Mouse (Mus musculus) urinary bladder, postnatal 25 days (tissue): Measurements from ENCODE around the gene Bend7.

Experiments
- DNase-seq: peaks from one replicate; pipeline ENCODE4 v3.0.0; 2022; ENCODE audit warnings: low spot score

Gene Bend7

DNA sequence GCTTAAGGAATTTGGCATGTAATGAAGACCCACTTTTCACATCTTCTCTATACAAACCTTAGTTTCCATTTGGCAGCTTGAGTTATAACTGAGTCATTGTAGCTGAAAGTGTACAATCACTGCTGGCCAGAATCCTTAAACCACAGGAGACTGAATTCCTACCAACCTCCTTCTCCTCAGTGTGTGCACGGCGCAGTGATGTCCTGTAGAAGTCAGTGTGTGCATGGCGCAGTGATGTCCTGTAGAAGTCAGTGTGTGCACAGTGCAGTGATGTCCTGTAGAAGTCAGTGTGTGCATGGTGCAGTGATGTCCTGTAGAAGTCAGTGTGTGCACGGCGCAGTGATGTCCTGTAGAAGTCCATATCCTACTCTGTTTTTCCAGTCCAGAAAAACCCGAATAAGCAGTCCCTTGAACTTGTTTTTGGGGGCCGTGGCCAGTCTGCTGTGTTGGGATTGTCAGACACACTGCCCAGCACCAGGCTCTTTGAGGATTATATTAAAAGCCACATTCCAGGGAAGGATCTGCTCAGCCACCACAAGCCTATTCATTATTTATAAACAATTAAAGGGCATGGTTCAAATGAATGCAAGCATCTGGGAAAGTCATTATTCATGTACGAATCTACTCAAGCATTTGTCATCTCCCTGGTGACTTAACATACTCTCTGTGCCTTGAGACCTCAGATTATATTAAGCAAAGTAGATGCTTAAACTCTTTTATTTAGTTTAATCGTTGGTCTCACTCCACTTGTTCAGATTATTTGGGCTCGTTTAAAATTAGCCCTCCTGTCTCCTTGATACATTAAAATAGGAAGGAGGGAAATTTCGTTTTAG lies 65.4 kb downstream of the Bend7 start:
- no peak for DNase-seq

DNA sequence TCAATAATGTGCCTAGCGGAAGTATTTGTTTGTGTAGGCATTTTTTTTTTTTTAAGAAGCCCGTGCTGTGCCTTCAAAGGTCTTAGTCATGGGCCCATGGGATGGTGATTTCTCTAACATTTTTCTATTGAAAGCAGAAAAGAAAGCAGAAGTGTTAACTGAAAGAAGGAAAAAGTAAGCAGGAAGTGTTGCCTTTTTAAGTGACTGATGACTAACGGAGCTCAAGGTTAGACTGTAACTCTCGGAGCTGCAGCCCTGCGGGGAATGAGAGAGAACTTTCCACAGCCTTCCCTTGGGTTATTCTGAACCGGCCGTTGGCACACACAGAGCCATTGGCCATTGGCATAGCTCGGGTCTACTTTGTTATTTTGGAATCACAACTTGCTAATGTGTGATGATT lies 66.4 kb downstream of the Bend7 start:
- DNase-seq = no peak

DNA sequence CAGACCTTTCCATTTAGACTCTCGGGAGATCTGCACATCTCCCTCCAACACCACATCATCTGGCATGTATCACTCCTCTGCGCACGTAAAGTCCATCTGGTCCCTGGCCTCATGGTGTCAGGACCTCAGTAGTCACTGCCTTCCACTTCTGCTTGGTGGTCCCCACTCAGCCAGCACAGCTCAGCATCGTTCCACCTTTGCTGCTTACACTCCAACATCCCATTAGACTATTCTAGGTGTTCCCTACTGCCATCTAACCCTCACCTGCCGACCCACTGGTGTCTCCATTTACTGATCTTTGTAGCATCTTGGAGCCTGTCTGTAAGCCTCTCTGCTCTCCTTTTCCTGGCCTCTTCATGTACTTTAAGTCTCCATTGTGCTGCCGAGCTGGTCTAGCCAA lies 67.4 kb downstream of the Bend7 start:
- DNase-seq = no peak

DNA sequence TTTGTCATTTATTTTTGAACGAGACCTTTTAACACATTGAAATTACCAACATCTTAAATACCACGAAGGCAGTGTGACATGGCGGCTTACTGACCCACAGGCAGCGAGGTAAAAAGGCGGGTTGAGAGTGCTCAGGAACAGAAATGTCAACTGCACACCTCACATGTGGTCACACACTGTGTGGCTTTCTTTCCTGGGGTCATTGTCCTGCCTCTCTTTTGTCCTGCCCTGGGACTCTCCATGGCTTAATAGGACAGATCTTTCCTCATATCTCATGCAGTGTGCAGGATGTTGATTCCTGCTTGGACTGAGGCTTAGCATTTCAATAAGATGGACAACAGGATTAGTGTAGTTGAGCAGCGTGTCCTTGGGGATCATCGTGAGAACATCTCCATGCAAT lies 69.6 kb downstream of the Bend7 start:
- DNase-seq = no peak

DNA sequence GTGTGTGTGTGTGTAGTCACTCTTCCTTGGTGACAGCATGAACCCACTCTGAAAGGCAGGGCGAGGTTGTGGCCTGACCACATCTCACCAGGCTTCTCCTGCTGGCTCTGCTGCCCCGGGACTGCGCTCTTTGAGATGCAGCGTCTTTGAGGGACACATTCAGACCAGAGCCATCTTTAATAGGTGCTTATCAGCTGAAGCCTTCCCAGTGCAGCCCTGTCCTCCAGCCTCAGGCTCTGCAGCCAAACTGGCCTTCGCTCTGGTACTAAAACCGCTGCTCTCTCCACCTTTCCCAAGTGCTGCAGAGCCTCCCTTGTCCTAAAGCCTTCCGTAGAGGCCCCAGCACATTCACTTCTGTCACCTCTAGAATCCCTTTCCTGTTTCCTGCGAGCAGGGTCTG lies 74.0 kb downstream of the Bend7 start:
- no peak for DNase-seq

DNA sequence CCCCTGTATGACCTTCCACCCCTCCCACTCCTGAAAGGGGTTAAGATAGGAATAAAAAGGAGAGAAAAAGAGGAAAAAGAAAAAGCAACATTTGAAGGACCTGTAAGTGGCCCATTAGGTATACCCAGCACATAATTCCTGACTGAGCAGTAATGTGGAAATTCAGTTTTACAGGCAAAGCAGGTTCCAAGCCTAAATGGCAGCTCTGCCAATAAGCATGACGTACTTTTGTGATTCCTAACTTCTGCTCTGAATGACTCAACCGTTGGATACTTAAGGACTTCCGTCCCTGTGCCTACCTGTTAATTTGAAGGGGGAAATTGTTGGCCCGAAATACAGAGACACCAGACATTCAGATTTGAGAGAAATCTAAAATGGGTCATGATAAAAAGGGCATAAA lies 74.9 kb downstream of the Bend7 start:
- no peak for DNase-seq

DNA sequence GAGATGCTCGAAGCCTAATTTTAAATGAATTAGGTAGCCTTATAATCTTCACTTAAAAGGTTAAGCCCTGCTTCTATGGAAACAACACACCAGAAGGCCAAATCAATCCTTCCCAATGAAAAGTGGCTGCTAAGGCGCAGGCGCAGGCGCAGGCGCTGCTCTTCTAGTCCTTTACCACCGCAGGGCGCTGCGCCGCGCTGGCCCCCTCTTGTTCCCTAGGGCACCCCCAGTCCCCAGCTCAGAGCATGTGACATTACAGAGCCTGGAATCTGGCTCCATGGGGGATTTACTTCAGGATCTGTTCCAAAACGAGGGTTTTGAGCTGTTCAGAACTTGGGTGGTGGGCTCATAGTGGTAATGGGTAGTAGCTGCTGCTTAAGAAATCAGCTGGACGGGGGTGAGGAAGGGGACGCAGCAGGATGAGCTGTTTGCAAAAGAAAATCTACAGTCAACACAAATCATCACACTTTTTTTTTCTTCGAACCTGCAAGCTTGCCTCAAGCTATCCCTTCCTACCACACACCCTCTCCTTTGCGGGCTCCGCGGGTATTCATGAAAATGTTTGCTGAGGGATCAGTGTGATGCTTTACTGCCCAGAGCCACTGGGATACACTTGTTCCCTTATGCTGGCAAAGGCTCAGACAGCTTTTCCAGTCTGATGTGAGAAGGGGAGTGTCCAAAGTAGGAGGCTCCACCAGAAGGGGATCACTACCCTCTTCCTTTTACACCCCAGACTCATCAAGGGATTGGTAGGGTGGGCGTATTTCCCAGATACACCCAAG lies 85.0 kb downstream of the Bend7 start:
- DNase-seq = no peak

DNA sequence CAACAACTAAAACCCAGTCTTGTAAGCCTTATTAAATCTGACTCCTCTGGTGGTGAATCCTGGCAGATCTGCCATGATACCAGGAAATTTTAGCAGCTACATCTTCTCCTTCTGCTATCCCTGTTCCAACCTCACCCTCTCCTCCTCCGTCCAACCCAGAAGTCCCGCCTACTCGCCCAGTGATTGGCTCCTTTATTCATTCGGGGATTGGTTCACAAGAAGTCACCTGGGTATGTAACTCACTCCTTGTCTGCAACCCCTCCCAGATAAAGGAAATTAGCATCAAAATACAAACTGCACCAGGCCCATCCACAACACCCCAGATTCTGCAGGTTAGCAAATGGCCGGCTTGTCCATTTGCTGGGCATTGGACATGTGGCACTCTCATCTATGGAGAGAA lies 98.7 kb downstream of the Bend7 start:
- no peak for DNase-seq

DNA sequence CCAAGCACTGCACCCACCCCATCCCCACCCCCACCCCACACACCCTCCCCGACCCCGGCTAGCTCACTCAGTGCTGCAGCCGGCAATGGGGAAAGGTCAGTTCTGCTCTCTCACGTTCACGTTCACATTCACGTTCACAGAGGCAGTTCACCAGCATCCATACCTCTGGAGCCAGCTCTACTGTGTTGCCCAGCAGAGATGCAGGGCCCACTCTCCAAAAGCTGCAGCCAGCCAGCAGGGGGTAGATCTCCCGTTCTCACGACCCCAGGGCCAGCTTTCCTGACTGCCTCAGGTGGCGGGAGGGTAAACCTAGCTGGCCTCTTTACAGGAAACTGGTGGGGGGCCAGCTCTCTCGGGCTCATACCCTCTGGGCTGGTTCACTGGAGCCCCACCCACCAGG lies 100.0 kb downstream of the Bend7 start:
- DNase-seq = no peak

DNA sequence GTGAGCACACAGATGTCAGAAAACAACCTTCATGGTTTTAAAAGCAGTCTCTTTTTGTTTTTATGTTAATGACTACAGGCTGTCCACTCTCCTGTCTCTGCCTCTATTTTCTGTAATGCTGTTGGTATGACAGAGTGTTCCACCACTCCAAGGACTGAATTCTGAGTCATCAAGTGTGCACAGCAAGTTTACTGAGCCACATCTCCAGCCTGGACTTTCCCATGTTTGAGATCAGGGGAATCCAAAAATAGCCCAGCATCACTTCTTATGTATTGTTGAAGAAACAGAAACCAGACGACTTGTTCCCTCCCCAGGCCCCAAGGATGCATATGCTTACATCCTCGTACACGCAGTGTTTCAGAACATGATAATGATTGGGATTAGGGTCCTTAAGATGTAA lies 102.6 kb downstream of the Bend7 start:
- no peak for DNase-seq

DNA sequence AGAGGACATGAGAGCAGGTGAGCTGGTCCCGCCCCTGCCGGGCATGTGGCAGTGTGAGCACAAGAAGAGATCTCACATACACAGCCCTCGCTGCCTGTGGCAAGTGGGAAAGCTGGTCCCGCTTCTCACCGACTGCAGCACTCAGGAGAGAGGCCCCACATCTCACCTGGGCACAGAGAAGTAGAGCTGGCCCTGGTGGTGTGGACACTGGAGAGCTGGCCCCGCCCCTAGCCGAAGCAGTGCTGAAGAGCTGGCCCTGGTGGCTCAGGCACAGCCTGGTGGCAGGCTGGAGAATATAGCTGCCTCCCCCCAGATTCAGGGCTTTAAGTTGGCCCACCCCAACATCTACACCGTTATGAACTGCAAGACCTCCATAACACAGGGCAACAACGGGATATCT lies 106.4 kb downstream of the Bend7 start:
- no peak for DNase-seq

DNA sequence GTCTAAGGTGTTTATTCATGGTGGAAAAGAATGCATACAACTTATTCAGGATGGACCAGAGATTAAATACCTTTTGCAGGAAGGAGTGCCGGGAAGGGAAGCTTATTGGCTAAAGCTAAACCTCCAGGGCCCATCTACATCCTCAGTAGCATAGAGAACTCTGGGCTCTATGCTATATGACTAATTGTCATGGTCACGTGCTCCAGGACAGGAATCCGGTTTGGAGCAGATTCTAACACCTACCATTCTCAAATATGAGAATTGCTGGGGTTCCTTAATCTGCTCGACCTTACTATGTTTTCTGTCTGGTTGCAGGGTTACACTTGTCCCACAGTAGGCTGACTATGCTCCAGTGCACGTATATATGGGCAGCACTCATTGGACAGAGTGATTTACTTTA lies 110.4 kb downstream of the Bend7 start:
- DNase-seq = no peak

DNA sequence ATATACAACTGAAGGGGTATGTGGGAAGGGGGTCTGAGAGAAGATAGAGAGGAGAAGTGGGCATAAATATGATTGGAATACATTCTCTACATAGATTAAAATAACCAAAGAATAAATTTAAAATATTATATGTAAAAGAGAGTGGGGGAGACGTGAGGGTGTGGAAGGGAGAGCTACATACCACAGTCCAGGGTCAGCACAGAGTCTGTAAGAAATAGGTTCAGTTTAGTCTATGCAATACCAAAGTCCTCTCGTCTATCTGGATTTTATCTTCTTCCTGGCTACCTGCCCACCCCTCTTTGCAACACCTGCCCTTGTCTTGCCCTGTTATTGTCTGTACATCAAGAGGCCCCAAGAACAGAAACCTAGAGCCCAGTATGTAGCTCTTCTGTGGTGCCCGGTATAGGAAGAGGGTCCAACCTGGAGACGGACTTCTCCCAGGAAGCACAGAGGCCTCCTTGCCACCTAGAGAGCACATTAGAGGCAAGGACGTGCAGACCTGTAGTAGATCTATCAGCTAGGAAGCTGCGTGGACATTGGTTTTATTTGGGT lies 110.9 kb downstream of the Bend7 start:
- DNase-seq = no peak

DNA sequence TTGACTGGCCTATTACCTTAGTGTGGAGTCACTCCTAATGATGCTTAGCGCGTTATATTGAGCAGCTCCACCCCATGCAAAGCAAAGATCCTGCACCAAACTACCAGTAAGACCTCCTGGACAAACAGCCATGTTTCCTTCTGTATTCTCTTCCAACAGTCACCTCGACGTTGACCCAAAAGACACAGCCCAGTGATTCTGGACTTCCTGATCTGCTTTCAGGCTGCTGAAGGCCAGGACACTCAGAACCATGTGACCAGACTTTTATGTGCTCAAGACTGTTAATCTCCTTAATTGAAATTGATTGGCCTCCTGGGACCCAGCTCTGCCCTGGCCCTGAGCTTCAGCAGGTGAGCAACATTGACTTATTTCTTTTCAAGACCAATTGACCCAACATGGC lies 111.4 kb downstream of the Bend7 start:
- no peak for DNase-seq

DNA sequence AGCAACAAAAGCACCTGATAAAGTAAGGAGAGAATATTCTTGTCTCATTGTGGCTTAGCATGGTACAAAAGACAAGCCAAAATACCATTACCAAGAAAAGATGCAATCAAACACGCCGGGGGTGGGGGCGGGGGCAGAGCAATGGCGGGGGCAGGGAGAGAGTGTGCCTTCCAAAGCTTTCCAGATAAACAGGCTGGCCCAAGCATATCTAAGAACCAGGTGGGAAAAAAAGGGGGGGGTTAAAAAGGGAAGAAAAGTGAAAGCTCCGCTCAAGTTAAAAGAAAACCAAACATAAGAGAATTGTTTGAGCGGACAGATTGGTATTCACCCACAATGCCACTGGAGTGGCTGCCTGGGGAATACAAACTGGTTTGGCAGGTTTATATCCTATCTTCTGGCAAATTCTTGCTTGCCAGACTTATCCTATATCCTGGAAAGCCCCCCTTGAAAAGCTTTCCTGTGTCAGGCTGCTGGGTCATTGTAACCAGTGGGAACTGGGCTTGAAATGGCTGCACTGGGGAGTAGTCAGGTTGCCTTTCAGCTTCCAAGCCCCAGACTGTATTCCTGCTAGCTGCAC lies 111.9 kb downstream of the Bend7 start:
- no peak for DNase-seq

DNA sequence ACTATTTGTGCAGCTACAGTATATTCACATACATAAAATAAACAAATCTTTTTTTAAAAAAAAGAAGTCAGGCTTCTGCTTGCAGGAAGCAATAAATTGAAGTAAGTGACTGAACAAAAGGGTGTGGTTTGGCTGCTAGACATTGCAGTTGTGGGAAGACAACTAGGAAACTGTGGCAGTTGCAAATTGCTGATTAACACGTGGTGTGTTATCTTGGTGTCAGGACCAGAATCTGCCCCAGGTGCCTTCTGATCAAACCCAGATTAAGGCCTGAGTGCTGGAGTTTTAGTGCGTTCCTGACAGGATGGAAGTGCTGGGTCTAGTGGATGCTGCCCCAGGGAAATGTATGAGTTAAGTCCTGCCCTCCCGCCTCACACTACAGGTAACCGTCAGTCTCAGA lies 113.9 kb downstream of the Bend7 start:
- no peak for DNase-seq

DNA sequence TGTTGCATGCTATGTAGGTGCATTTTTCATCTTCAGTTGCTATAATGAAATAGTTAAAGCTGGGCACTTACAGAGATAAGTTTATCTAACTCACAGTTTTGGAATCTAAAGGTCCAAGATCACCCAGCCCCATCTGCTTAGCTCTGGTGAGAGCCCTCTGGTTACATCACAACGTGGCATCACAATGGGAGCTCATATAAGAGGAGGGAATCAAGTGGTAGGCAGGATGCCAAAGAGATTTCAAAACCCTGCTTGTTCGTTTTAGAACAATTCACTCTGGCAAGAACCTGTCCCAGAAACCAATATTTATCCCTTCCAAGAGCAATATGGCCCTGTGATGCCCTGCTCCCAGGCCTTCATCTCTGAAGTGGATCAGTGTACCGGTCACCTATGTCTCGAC lies 114.5 kb downstream of the Bend7 start:
- no peak for DNase-seq

DNA sequence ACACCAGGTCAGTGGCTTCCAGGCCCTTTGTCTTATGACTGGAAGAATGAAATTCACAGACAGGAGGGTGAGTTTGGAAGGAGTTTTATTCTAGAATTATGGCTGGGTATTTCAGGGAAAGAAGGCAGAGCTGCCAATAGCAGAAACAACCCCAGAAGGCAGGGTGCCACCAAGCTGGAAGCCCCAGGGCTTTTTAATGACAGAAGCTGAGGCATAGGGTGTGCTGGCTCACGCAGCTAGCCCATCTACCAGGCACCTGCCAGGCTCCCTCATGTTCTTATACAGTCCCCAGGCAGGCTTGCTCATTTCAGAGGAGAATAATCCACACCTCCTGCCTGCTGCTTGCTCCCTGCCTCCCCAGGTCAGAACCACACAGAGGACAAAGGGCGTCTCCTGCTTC lies 131.8 kb downstream of the Bend7 start:
- no peak for DNase-seq
